Mouse (Mus musculus) T-helper 2 cell (primary cell): ENCODE data around the gene Spry1.

ENCODE experiments used
- in situ Hi-C: fragments of 300-600 bp; cut with MboI, MseI; formaldehyde crosslinking; loops from one replicate; pipeline ENCODE4 v1.15.1; 2025; ENCODE audit warnings: high pct_unique_total_duplicates

Gene Spry1

GRCm38 (mm10) chr3:37639690-37640089 is at the start of gene Spry1:
TSS of gene Spry1 (plus strand) at chr3:37639947.
- in situ Hi-C loops = loop anchor here (5.0 kb wide), 1 partner anchor 338 kb away; no protein-coding TSS in a partner anchor

GRCm38 (mm10) chr3:37595721-37596120 is 44.0 kb upstream of the Spry1 start:
- in situ Hi-C loops = no loop called here

GRCm38 (mm10) chr3:37596519-37596918 is 43.2 kb upstream of the Spry1 start:
- in situ Hi-C loops = no loop called here

GRCm38 (mm10) chr3:37597200-37597599 is 42.5 kb upstream of the Spry1 start:
- in situ Hi-C loops = no loop called here

- in situ Hi-C loops = loop anchor here (10.0 kb wide), 1 partner anchor 605 kb away; no protein-coding TSS in a partner anchor
These were observed 40.1 kb upstream of the Spry1 start for GRCm38 (mm10) chr3:37599641-37600040.

- in situ Hi-C loops = loop anchor here (10.0 kb wide), 1 partner anchor 602 kb away; no protein-coding TSS in a partner anchor
These were observed 37.4 kb upstream of the Spry1 start for GRCm38 (mm10) chr3:37602356-37602755.

GRCm38 (mm10) chr3:37602890-37603289 is 36.9 kb upstream of the Spry1 start:
- in situ Hi-C loops = loop anchor here (10.0 kb wide), 1 partner anchor 602 kb away; no protein-coding TSS in a partner anchor

- in situ Hi-C loops = loop anchor here (10.0 kb wide), 1 partner anchor 601 kb away; no protein-coding TSS in a partner anchor
These were observed 36.2 kb upstream of the Spry1 start for GRCm38 (mm10) chr3:37603541-37603940.

- in situ Hi-C loops = loop anchor here (10.0 kb wide), 1 partner anchor 600 kb away; no protein-coding TSS in a partner anchor
These were observed 34.5 kb upstream of the Spry1 start for GRCm38 (mm10) chr3:37604976-37605875.

- in situ Hi-C loops = loop anchor here (10.0 kb wide), 1 partner anchor 599 kb away; no protein-coding TSS in a partner anchor
These were observed 33.9 kb upstream of the Spry1 start for GRCm38 (mm10) chr3:37605876-37606238.

GRCm38 (mm10) chr3:37608926-37609325 is 30.8 kb upstream of the Spry1 start:
- in situ Hi-C loops = loop anchor here (10.0 kb wide), 1 partner anchor 596 kb away; no protein-coding TSS in a partner anchor

- in situ Hi-C loops = no loop called here
These were observed 29.1 kb upstream of the Spry1 start for GRCm38 (mm10) chr3:37610670-37611069.

- in situ Hi-C loops = no loop called here
These were observed 26.0 kb upstream of the Spry1 start for GRCm38 (mm10) chr3:37613722-37614121.

GRCm38 (mm10) chr3:37614878-37615650 is 24.7 kb upstream of the Spry1 start:
- in situ Hi-C loops = no loop called here

- in situ Hi-C loops = no loop called here
These were observed 22.9 kb upstream of the Spry1 start for GRCm38 (mm10) chr3:37616586-37617547.

- in situ Hi-C loops = no loop called here
These were observed 7.5 kb upstream of the Spry1 start for GRCm38 (mm10) chr3:37632246-37632645.

GRCm38 (mm10) chr3:37632751-37633150 is 7.0 kb upstream of the Spry1 start:
- in situ Hi-C loops = no loop called here

- in situ Hi-C loops = no loop called here
These were observed 5.1 kb upstream of the Spry1 start for GRCm38 (mm10) chr3:37634648-37635047.

- in situ Hi-C loops = no loop called here
These were observed 2.8 kb upstream of the Spry1 start for GRCm38 (mm10) chr3:37636921-37637320.

- in situ Hi-C loops = loop anchor here (5.0 kb wide), 1 partner anchor 337 kb away; no protein-coding TSS in a partner anchor
These were observed 495 bp downstream of the Spry1 start for GRCm38 (mm10) chr3:37640162-37640721.
